Mouse (Mus musculus): Measurements from ENCODE around the gene Gm21863. TPM values are rescaled to one million over a fixed set of nuclear protein-coding genes. Genes with fewer than 3 reads are reported as not detected.
"Not testable (repeated sequence)": the region's sequence is repeated elsewhere in the genome, so short reads cannot be mapped to it uniquely, and the experiment has no call there.

The Gm21863 gene
- not detected in 2 replicates for polyA plus RNA-seq (2012; rRNA removed)

GRCm38 (mm10) chr12:19953869-19954555, at the start of gene Gm21863:
Gene Gm21863, plus strand, starts transcription at chr12:19954505.
- not testable (repeated sequence) for DNase-seq (ENCODE audit: low spot score)

GRCm38 (mm10) chr12:19928049-19928448, 26.3 kb upstream of the Gm21863 start:
- not testable (repeated sequence) for DNase-seq (ENCODE audit: low spot score)
